Mouse (Mus musculus): Measurements from ENCODE around the gene Endov. TPM values are rescaled to one million over a fixed set of nuclear protein-coding genes. Genes with fewer than 3 reads are reported as not detected.

Endov gene
- polyA plus RNA-seq (2016; fragmentation: Nextera tagmentation; extraction: Ambion mirVana), result 12.9 and 14.7 TPM in 2 replicates

GRCm38 (mm10) chr11:119490861-119491689, at the start of gene Endov:
Endov (plus strand) TSS chr11:119491347.
- Histone ChIP-seq H3K4me3 (peak within 1 kb of the TSS; percentile 89), H3K27ac (ENCODE audit: poor library complexity, severe bottlenecking) (peak within 1 kb of the TSS; percentile 72), H3K36me3 (peaks cover 31% of the 10 kb centered on the region), H3K27me3 (replicated peaks) (peaks cover 5% of the 10 kb centered on the region), H3K9me3 (replicated peaks) (no peaks in the 10 kb centered on the region), H3K4me1 (replicated peaks) (peaks cover 8% of the 10 kb centered on the region), H3K4me2 (peak within 1 kb of the TSS; percentile 95), H3K9ac (peak within 1 kb of the TSS; percentile 93)
- peak; percentile 94 for ATAC-seq (ENCODE audit: insufficient number of reproducible peaks, low FRiP score)
- WGBS, result 1% methylated on average over 66 of the region's 66 CpGs

- ATAC-seq (ENCODE audit: insufficient number of reproducible peaks, low FRiP score), result no peak
- Histone ChIP-seq H3K4me2 (no peak overlapping the region), H3K4me3 (no peak overlapping the region), H3K27ac (ENCODE audit: poor library complexity, severe bottlenecking) (no peak overlapping the region), H3K9me3 (replicated peaks) (no peaks in the 10 kb centered on the region), H3K36me3 (peaks cover 86% of the 10 kb centered on the region), H3K9ac (no peak overlapping the region), H3K27me3 (replicated peaks) (no peaks in the 10 kb centered on the region), H3K4me1 (replicated peaks) (no peaks in the 10 kb centered on the region)
- 85% methylated on average over 8 of the region's 8 CpGs for whole genome bisulfite sequencing
Observed at GRCm38 (mm10) chr11:119442199-119442598, 48.9 kb upstream of the Endov start.

- Histone ChIP-seq H3K4me3 (no peak overlapping the region), H3K4me2 (no peak overlapping the region), H3K36me3 (peaks cover 85% of the 10 kb centered on the region), H3K4me1 (replicated peaks) (no peaks in the 10 kb centered on the region), H3K27ac (ENCODE audit: poor library complexity, severe bottlenecking) (no peak overlapping the region), H3K9me3 (replicated peaks) (no peaks in the 10 kb centered on the region), H3K27me3 (replicated peaks) (no peaks in the 10 kb centered on the region), H3K9ac (no peak overlapping the region)
- no peak for ATAC-seq (ENCODE audit: insufficient number of reproducible peaks, low FRiP score)
- WGBS, result 84% methylated on average over 9 of the region's 9 CpGs
Observed at GRCm38 (mm10) chr11:119443442-119443841, 47.7 kb upstream of the Endov start.

- Histone ChIP-seq H3K27ac (ENCODE audit: poor library complexity, severe bottlenecking) (no peak overlapping the region), H3K4me3 (no peak overlapping the region), H3K9me3 (replicated peaks) (no peaks in the 10 kb centered on the region), H3K36me3 (peaks cover 79% of the 10 kb centered on the region), H3K4me2 (no peak overlapping the region), H3K4me1 (replicated peaks) (no peaks in the 10 kb centered on the region), H3K27me3 (replicated peaks) (no peaks in the 10 kb centered on the region), H3K9ac (no peak overlapping the region)
- ATAC-seq (ENCODE audit: insufficient number of reproducible peaks, low FRiP score), result no peak
- WGBS, result 78% methylated on average over 4 of the region's 4 CpGs
Observed at GRCm38 (mm10) chr11:119456097-119456496, 35.0 kb upstream of the Endov start.

- 87% methylated on average over 4 of the region's 4 CpGs for WGBS
- H3K36me3 ChIP-seq, result peaks cover 75% of the 10 kb centered on the region
- no peaks in the 10 kb centered on the region for H3K4me1 ChIP-seq (replicated peaks)
- H3K4me2 ChIP-seq, result no peak overlapping the region
- no peak for ATAC-seq (ENCODE audit: insufficient number of reproducible peaks, low FRiP score)
- no peaks in the 10 kb centered on the region for H3K27me3 ChIP-seq (replicated peaks)
- H3K9ac ChIP-seq, result no peak overlapping the region
- H3K9me3 ChIP-seq (replicated peaks), result no peaks in the 10 kb centered on the region
- no peak overlapping the region for H3K27ac ChIP-seq (ENCODE audit: poor library complexity, severe bottlenecking)
- no peak overlapping the region for H3K4me3 ChIP-seq
Observed at GRCm38 (mm10) chr11:119477876-119478275, 13.3 kb upstream of the Endov start.

GRCm38 (mm10) chr11:119491690-119492087, 542 bp downstream of the Endov start:
- Histone ChIP-seq H3K9ac (peak overlapping the region; percentile 93), H3K4me1 (replicated peaks) (peaks cover 8% of the 10 kb centered on the region), H3K27ac (ENCODE audit: poor library complexity, severe bottlenecking) (peak overlapping the region; percentile 72), H3K36me3 (peaks cover 26% of the 10 kb centered on the region), H3K9me3 (replicated peaks) (no peaks in the 10 kb centered on the region), H3K27me3 (replicated peaks) (peaks cover 5% of the 10 kb centered on the region), H3K4me3 (peak overlapping the region; percentile 89), H3K4me2 (peak overlapping the region; percentile 95)
- ATAC-seq (ENCODE audit: insufficient number of reproducible peaks, low FRiP score), result 0 out of 2 replicates have a peak, but pooled peaks have one; percentile 19
- WGBS, result 8% methylated on average over 27 of the region's 27 CpGs

- 94% methylated on average over 6 of the region's 6 CpGs for WGBS
- Histone ChIP-seq H3K27me3 (replicated peaks) (peaks cover 5% of the 10 kb centered on the region), H3K4me2 (peak overlapping the region; percentile 95; the same call in 1 of the 2 replicates), H3K9me3 (replicated peaks) (no peaks in the 10 kb centered on the region), H3K27ac (ENCODE audit: poor library complexity, severe bottlenecking) (no peak overlapping the region), H3K4me3 (no peak overlapping the region; the same call in 1 of the 2 replicates), H3K4me1 (replicated peaks) (peaks cover 8% of the 10 kb centered on the region), H3K36me3 (peaks cover 16% of the 10 kb centered on the region), H3K9ac (no peak overlapping the region)
- ATAC-seq (ENCODE audit: insufficient number of reproducible peaks, low FRiP score), result no peak
Observed at GRCm38 (mm10) chr11:119492830-119493229, 1.7 kb downstream of the Endov start.

GRCm38 (mm10) chr11:119493516-119493915, 2.4 kb downstream of the Endov start:
- peaks cover 8% of the 10 kb centered on the region for H3K4me1 ChIP-seq (replicated peaks)
- 80% methylated on average over 4 of the region's 4 CpGs for WGBS
- no peak overlapping the region for H3K4me2 ChIP-seq
- H3K9me3 ChIP-seq (replicated peaks), result no peaks in the 10 kb centered on the region
- H3K36me3 ChIP-seq, result peaks cover 15% of the 10 kb centered on the region
- H3K27me3 ChIP-seq (replicated peaks), result peaks cover 5% of the 10 kb centered on the region
- H3K4me3 ChIP-seq, result no peak overlapping the region
- H3K27ac ChIP-seq (ENCODE audit: poor library complexity, severe bottlenecking), result no peak overlapping the region
- ATAC-seq (ENCODE audit: insufficient number of reproducible peaks, low FRiP score), result no peak
- no peak overlapping the region for H3K9ac ChIP-seq

- Histone ChIP-seq H3K4me2 (no peak overlapping the region), H3K27ac (ENCODE audit: poor library complexity, severe bottlenecking) (no peak overlapping the region), H3K4me1 (replicated peaks) (peaks cover 8% of the 10 kb centered on the region), H3K9me3 (replicated peaks) (no peaks in the 10 kb centered on the region), H3K9ac (no peak overlapping the region), H3K27me3 (replicated peaks) (no peaks in the 10 kb centered on the region), H3K36me3 (peaks cover 39% of the 10 kb centered on the region), H3K4me3 (no peak overlapping the region)
- ATAC-seq (ENCODE audit: insufficient number of reproducible peaks, low FRiP score), result no peak
- 87% methylated on average over 5 of the region's 5 CpGs for WGBS
Observed at GRCm38 (mm10) chr11:119496147-119496546, 5.0 kb downstream of the Endov start.

GRCm38 (mm10) chr11:119497451-119497850, 6.3 kb downstream of the Endov start:
- 75% methylated on average over 4 of the region's 4 CpGs for WGBS
- H3K4me3 ChIP-seq, result no peak overlapping the region
- no peaks in the 10 kb centered on the region for H3K9me3 ChIP-seq (replicated peaks)
- H3K9ac ChIP-seq, result no peak overlapping the region
- H3K27ac ChIP-seq (ENCODE audit: poor library complexity, severe bottlenecking), result no peak overlapping the region
- peaks cover 3% of the 10 kb centered on the region for H3K4me1 ChIP-seq (replicated peaks)
- H3K4me2 ChIP-seq, result no peak overlapping the region
- H3K36me3 ChIP-seq, result peaks cover 52% of the 10 kb centered on the region
- no peaks in the 10 kb centered on the region for H3K27me3 ChIP-seq (replicated peaks)
- ATAC-seq (ENCODE audit: insufficient number of reproducible peaks, low FRiP score), result no peak

GRCm38 (mm10) chr11:119499297-119499696, 8.2 kb downstream of the Endov start:
- no peaks in the 10 kb centered on the region for H3K9me3 ChIP-seq (replicated peaks)
- H3K4me1 ChIP-seq (replicated peaks), result no peaks in the 10 kb centered on the region
- WGBS, result 91% methylated on average over 4 of the region's 4 CpGs
- H3K27ac ChIP-seq (ENCODE audit: poor library complexity, severe bottlenecking), result no peak overlapping the region
- no peak overlapping the region for H3K4me2 ChIP-seq
- ATAC-seq (ENCODE audit: insufficient number of reproducible peaks, low FRiP score), result no peak
- no peak overlapping the region for H3K4me3 ChIP-seq
- no peak overlapping the region for H3K9ac ChIP-seq
- H3K27me3 ChIP-seq (replicated peaks), result no peaks in the 10 kb centered on the region
- H3K36me3 ChIP-seq, result peaks cover 55% of the 10 kb centered on the region
